Mouse (Mus musculus) MEL (cell line): ENCODE measurements at regions not wholly inside any gene's neighbourhood (a gene's known extent, or its start where the extent isn't known, plus 50 kb on each side); places are given as distances from the start of the nearest gene placed in this dataset.

Experiments
- DNase-seq: peaks from one replicate; pipeline ENCODE4 v3.0.0; 2011; ENCODE audit warnings: low read depth, low spot score
- H3K27ac ChIP-seq: 2 replicates; pipeline ENCODE4 v1.5.1; 2012; ENCODE audit warnings: low read depth, mild to moderate bottlenecking, control low read depth, low read length, moderate library complexity; ENCODE audit not compliant: control insufficient read depth
- H3K27me3 ChIP-seq, 2 experiments: fragments of 150-350 bp in 1 of 2; sonication (generic) in 1 of 2; 2 replicates each; pipeline ENCODE4 v1.6.1; 2012; ENCODE audit warnings: low read length in 2 of 2, mild to moderate bottlenecking in 2 of 2, improper control_type of control experiment in 1 of 2, moderate library complexity in 1 of 2; ENCODE audit not compliant: insufficient read depth in 2 of 2, control insufficient read depth in 1 of 2
- H3K36me3 ChIP-seq, 2 experiments: 2 replicates each; pipeline ENCODE4 v1.6.1; 2012 to 2014; ENCODE audit warnings: low read length in 2 of 2, improper control_type of control experiment in 1 of 2, inconsistent platforms in 1 of 2, mild to moderate bottlenecking in 1 of 2; ENCODE audit not compliant: insufficient read depth in 2 of 2, control insufficient read depth in 1 of 2
- H3K4me1 ChIP-seq, 2 experiments: fragments of 150-350 bp in 1 of 2; sonication (generic) in 1 of 2; 2 replicates each; pipeline ENCODE4 v1.6.1; 2012; ENCODE audit warnings: low read length in 2 of 2, improper control_type of control experiment in 1 of 2, mild to moderate bottlenecking in 1 of 2; ENCODE audit not compliant: insufficient read depth in 2 of 2, control insufficient read depth in 1 of 2
- H3K4me3 ChIP-seq, 2 experiments: fragments of 150-350 bp in 1 of 2; sonication (generic) in 1 of 2; 2 replicates each; pipeline ENCODE4 v1.5.1; 2012; ENCODE audit warnings: low read depth in 2 of 2, low read length in 2 of 2, mild to moderate bottlenecking in 2 of 2, moderate library complexity in 2 of 2, control low read depth in 1 of 2, improper control_type of control experiment in 1 of 2; ENCODE audit not compliant: control insufficient read depth in 1 of 2, insufficient read depth in 1 of 2
- H3K79me2 ChIP-seq: 2 replicates; pipeline ENCODE4 v1.6.1; 2012; ENCODE audit warnings: mild to moderate bottlenecking, low read length, moderate library complexity; ENCODE audit not compliant: control insufficient read depth, poor library complexity, insufficient read depth
- H3K9ac ChIP-seq: 2 replicates; pipeline ENCODE4 v1.6.1; 2012; ENCODE audit warnings: low read depth, mild to moderate bottlenecking, control low read depth, low read length, moderate library complexity; ENCODE audit not compliant: control insufficient read depth, poor library complexity, severe bottlenecking
- H3K9me3 ChIP-seq: fragments of 150-350 bp; sonication (generic); replicated peaks from 2 replicates; pipeline ENCODE4 v1.6.1; 2012; ENCODE audit warnings: mild to moderate bottlenecking, low read length, improper control_type of control experiment, moderate library complexity; ENCODE audit not compliant: insufficient read depth
- BHLHE40 ChIP-seq: IDR thresholded peaks from 2 replicates; pipeline ENCODE4 v1.6.1; 2012; ENCODE audit warnings: low read depth, mild to moderate bottlenecking, inconsistent platforms, low read length, improper control_type of control experiment, borderline replicate concordance
- ELF1 ChIP-seq: IDR thresholded peaks from 2 replicates; pipeline ENCODE4 v1.6.1; 2014; ENCODE audit warnings: low read depth, mild to moderate bottlenecking, inconsistent platforms, low read length, improper control_type of control experiment, moderate library complexity
- EP300 ChIP-seq, 2 experiments: IDR thresholded peaks; 2 replicates each; pipeline ENCODE4 v1.6.1; 2011; ENCODE audit warnings: improper control_type of control experiment in 2 of 2, low read length in 2 of 2, low read depth in 1 of 2, mild to moderate bottlenecking in 1 of 2
- ETS1 ChIP-seq: IDR thresholded peaks from 2 replicates; pipeline ENCODE4 v1.6.1; 2012; ENCODE audit warnings: low read depth, mild to moderate bottlenecking, inconsistent platforms, low read length, improper control_type of control experiment, moderate library complexity
- GATA1 ChIP-seq: IDR thresholded peaks from 2 replicates; pipeline ENCODE4 v1.6.1; 2011; ENCODE audit warnings: low read depth, low read length, improper control_type of control experiment
- KAT2A ChIP-seq: conservative IDR thresholded peaks from 2 replicates; pipeline ENCODE4 v1.6.1; 2012; ENCODE audit warnings: low read depth, low read length, improper control_type of control experiment, inconsistent platforms
- MAFK ChIP-seq: IDR thresholded peaks from 2 replicates; pipeline ENCODE4 v1.6.1; 2011; ENCODE audit warnings: low read depth, mild to moderate bottlenecking, low read length, improper control_type of control experiment, borderline replicate concordance
- MAX ChIP-seq: IDR thresholded peaks from 2 replicates; pipeline ENCODE4 v1.6.1; 2011; ENCODE audit warnings: low read length, improper control_type of control experiment
- MAZ ChIP-seq: IDR thresholded peaks from 2 replicates; pipeline ENCODE4 v1.6.1; 2012; ENCODE audit warnings: low read depth, mild to moderate bottlenecking, inconsistent platforms, low read length, improper control_type of control experiment
- MXI1 ChIP-seq: IDR thresholded peaks from 2 replicates; pipeline ENCODE4 v1.6.1; 2011; ENCODE audit warnings: mild to moderate bottlenecking, low read depth, low read length, improper control_type of control experiment
- MYC ChIP-seq: IDR thresholded peaks from 2 replicates; pipeline ENCODE4 v1.6.1; 2011; ENCODE audit warnings: low read depth, mild to moderate bottlenecking, low read length, improper control_type of control experiment, moderate library complexity
- NELFE ChIP-seq: IDR thresholded peaks from 2 replicates; pipeline ENCODE4 v1.6.1; 2011; ENCODE audit warnings: low read depth, low read length, improper control_type of control experiment
- NRF1 ChIP-seq: IDR thresholded peaks from 2 replicates; pipeline ENCODE4 v1.6.1; 2014; ENCODE audit warnings: low read depth, mild to moderate bottlenecking, inconsistent platforms, low read length, improper control_type of control experiment, moderate library complexity; ENCODE audit not compliant: poor library complexity, insufficient read depth, severe bottlenecking
- POLR2A ChIP-seq, 2 experiments: IDR thresholded peaks; 2 replicates each; pipeline ENCODE4 v1.6.1; 2011 to 2012; ENCODE audit warnings: low read length in 2 of 2, mild to moderate bottlenecking in 2 of 2, control low read depth in 1 of 2, improper control_type of control experiment in 1 of 2, low read depth in 1 of 2, moderate library complexity in 1 of 2; ENCODE audit not compliant: control insufficient read depth in 1 of 2, insufficient read depth in 1 of 2, poor library complexity in 1 of 2
- POLR2AphosphoS5 ChIP-seq: IDR thresholded peaks from 2 replicates; pipeline ENCODE4 v1.6.1; 2012; ENCODE audit warnings: low read depth, borderline replicate concordance, mild to moderate bottlenecking, inconsistent platforms, low read length, moderate library complexity, mixed read lengths
- RAD21 ChIP-seq: IDR thresholded peaks from 2 replicates; pipeline ENCODE4 v1.6.1; 2011; ENCODE audit warnings: mild to moderate bottlenecking, low read depth, low read length, improper control_type of control experiment
- RCOR1 ChIP-seq: IDR thresholded peaks from 2 replicates; pipeline ENCODE4 v1.6.1; 2012; ENCODE audit warnings: low read depth, mild to moderate bottlenecking, inconsistent platforms, low read length, improper control_type of control experiment
- SIN3A ChIP-seq: IDR thresholded peaks from 2 replicates; pipeline ENCODE4 v1.6.1; 2012; ENCODE audit warnings: low read length, improper control_type of control experiment, inconsistent platforms
- TAL1 ChIP-seq: IDR thresholded peaks from 2 replicates; pipeline ENCODE4 v1.6.1; 2012; ENCODE audit warnings: mild to moderate bottlenecking, inconsistent platforms, low read length, moderate library complexity, mixed read lengths
- TBP ChIP-seq: IDR thresholded peaks from 2 replicates; pipeline ENCODE4 v1.8.0; 2011; ENCODE audit warnings: low read depth, low read length, improper control_type of control experiment
- USF2 ChIP-seq, 2 experiments: IDR thresholded peaks; 2 replicates each; pipeline ENCODE4 v1.6.1; 2011 to 2012; ENCODE audit warnings: improper control_type of control experiment in 2 of 2, low read length in 2 of 2, borderline replicate concordance in 1 of 2, inconsistent platforms in 1 of 2, low read depth in 1 of 2, mild to moderate bottlenecking in 1 of 2; ENCODE audit not compliant: insufficient read depth in 1 of 2
- ZKSCAN1 ChIP-seq: IDR thresholded peaks from 2 replicates; pipeline ENCODE4 v1.6.1; 2012; ENCODE audit warnings: low read depth, mild to moderate bottlenecking, inconsistent platforms, low read length, improper control_type of control experiment, moderate library complexity
- ZMIZ1 ChIP-seq: IDR thresholded peaks from 2 replicates; pipeline ENCODE4 v1.6.1; 2012; ENCODE audit warnings: low read depth, mild to moderate bottlenecking, inconsistent platforms, low read length, improper control_type of control experiment, moderate library complexity
- ZNF384 ChIP-seq: IDR thresholded peaks from 2 replicates; pipeline ENCODE4 v1.6.1; 2012; ENCODE audit warnings: low read depth, mild to moderate bottlenecking, inconsistent platforms, low read length, improper control_type of control experiment

- DNase-seq, result no peak
- no peaks in the 10 kb centered on the region for H3K4me1 ChIP-seq
- no peak overlapping the region for H3K9ac ChIP-seq
- H3K27me3 ChIP-seq, result peaks cover 0 to 2% of the 10 kb centered on the region in 2 experiments; a peak in 3 of 4 replicates
- H3K9me3 ChIP-seq, result no peaks in the 10 kb centered on the region
- no peak for TF ChIP-seq ELF1
- no peak for TF ChIP-seq ETS1
- no peak for TF ChIP-seq POLR2AphosphoS5
- TF ChIP-seq RCOR1, result no peak
- no peak for TF ChIP-seq MAZ
- TF ChIP-seq ZNF384, result no peak
- no peak for TF ChIP-seq TBP
- no peak for TF ChIP-seq NRF1
- TF ChIP-seq TAL1, result no peak
- TF ChIP-seq BHLHE40, result no peak
- TF ChIP-seq MXI1, result no peak
- no peak for TF ChIP-seq ZMIZ1
- TF ChIP-seq KAT2A, result no peak
- TF ChIP-seq NELFE, result no peak
- no peak for TF ChIP-seq MAFK
- H3K4me3 ChIP-seq, result no peak overlapping the region
- H3K36me3 ChIP-seq, result no peaks in the 10 kb centered on the region
- no peaks in the 10 kb centered on the region for H3K79me2 ChIP-seq
- no peak overlapping the region for H3K27ac ChIP-seq
Measured at GRCm38 (mm10) chr12:54495701-54496374, 160.5 kb downstream of the Sptssa start.

DNA sequence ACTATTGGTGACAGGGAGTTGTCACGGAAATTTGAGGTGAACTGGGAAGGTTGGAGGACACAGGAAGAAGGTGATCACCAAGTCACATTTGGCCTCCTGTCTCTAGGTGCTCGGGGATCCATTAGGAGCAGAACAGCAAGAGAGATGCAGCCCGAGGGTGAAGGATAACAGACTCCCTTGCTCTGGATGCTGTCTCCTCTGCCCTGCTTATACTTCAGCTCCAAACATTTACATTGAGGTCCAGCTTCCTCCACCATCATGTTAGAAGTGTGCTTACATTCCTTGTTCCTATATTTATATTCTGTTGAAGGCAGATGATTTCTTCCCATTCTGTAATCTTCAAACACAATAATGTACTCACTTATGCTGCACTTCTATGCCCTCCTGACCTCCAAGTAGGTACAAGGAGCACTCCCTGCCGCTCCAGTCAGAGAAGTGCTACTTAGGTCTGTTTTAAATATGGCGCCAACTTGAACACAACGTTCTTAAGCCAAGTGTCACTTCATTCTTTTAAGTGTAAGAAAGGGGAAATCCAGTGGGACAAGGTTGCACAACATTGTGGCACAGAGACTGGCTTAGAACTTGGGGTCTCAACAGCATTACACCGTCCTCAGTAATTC, 161.5 kb downstream of the Sptssa start:
- H3K4me3 ChIP-seq, result no peak overlapping the region
- peaks cover 0 to 2% of the 10 kb centered on the region in 2 experiments; a peak in 3 of 4 replicates for H3K27me3 ChIP-seq
- H3K79me2 ChIP-seq, result no peaks in the 10 kb centered on the region
- H3K4me1 ChIP-seq, result no peaks in the 10 kb centered on the region
- no peaks in the 10 kb centered on the region for H3K36me3 ChIP-seq
- no peak for DNase-seq
- H3K27ac ChIP-seq, result no peak overlapping the region
- no peak for TF ChIP-seq POLR2A (IDR thresholded peaks at IDR 0.05; ENCODE audit: control insufficient read depth in 1 of 2, insufficient read depth in 1 of 2, low read depth in 1 of 2, low read length in 2 of 2, poor library complexity in 1 of 2)
- TF ChIP-seq SIN3A, result no peak
- TF ChIP-seq USF2 (IDR thresholded peaks at IDR 0.05; ENCODE audit: borderline replicate concordance in 1 of 2, insufficient read depth in 1 of 2, low read depth in 1 of 2, low read length in 2 of 2), result no peak
- no peak for TF ChIP-seq RAD21
- TF ChIP-seq MYC, result no peak
- TF ChIP-seq GATA1, result no peak
- no peak for TF ChIP-seq NRF1
- TF ChIP-seq ZKSCAN1, result no peak
- TF ChIP-seq TAL1, result no peak
- TF ChIP-seq EP300 (IDR thresholded peaks at IDR 0.05; ENCODE audit: low read depth in 1 of 2, low read length in 2 of 2), result no peak
- no peak for TF ChIP-seq MAX
- no peak overlapping the region for H3K9ac ChIP-seq
- H3K9me3 ChIP-seq, result no peaks in the 10 kb centered on the region
